Mouse (Mus musculus): Measurements from ENCODE around the gene Hoxc9.

The Hoxc9 gene

GRCm38 (mm10) chr15:102955833-102956640 lies 20.2 kb upstream of the Hoxc9 start:
- DNase-seq (ENCODE audit: low spot score in 2 of 2) = no peak

- no peak for DNase-seq (ENCODE audit: low spot score in 2 of 2)
These were observed 19.3 kb upstream of the Hoxc9 start for GRCm38 (mm10) chr15:102956906-102957305.

- no peak for DNase-seq (ENCODE audit: low spot score in 2 of 2)
These were observed 16.5 kb upstream of the Hoxc9 start for GRCm38 (mm10) chr15:102959663-102960191.

- DNase-seq (ENCODE audit: low spot score in 2 of 2) = no peak
These were observed 14.5 kb upstream of the Hoxc9 start for GRCm38 (mm10) chr15:102961728-102962127.

GRCm38 (mm10) chr15:102962492-102962891 lies 13.7 kb upstream of the Hoxc9 start:
- no peak for DNase-seq (ENCODE audit: low spot score in 2 of 2)

- DNase-seq (ENCODE audit: low spot score in 2 of 2) = no peak
These were observed 13.0 kb upstream of the Hoxc9 start for GRCm38 (mm10) chr15:102963259-102963658.

- DNase-seq (ENCODE audit: low spot score in 2 of 2) = peak in 1 of 2 experiments; percentile 13
These were observed 12.3 kb upstream of the Hoxc9 start for GRCm38 (mm10) chr15:102963671-102964640.

- DNase-seq (ENCODE audit: low spot score in 2 of 2) = no peak
These were observed 11.0 kb upstream of the Hoxc9 start for GRCm38 (mm10) chr15:102965003-102965891.

- DNase-seq (ENCODE audit: low spot score in 2 of 2) = peak in 1 of 2 experiments; percentile 23
These were observed 10.1 kb upstream of the Hoxc9 start for GRCm38 (mm10) chr15:102965892-102966775.

GRCm38 (mm10) chr15:102966776-102967311 lies 9.4 kb upstream of the Hoxc9 start, which contains the start of gene Hoxc10:
TSS of gene Hoxc10 (plus strand) at chr15:102966796.
- no peak for DNase-seq (ENCODE audit: low spot score in 2 of 2)

- DNase-seq (ENCODE audit: low spot score in 2 of 2) = no peak
These were observed 9.0 kb upstream of the Hoxc9 start, which contains the start of gene Hoxc5 for GRCm38 (mm10) chr15:102967312-102967510. TSS of gene Hoxc5 (plus strand) at chr15:102967443.

- DNase-seq (ENCODE audit: low spot score in 2 of 2) = no peak
These were observed 8.5 kb upstream of the Hoxc9 start for GRCm38 (mm10) chr15:102967511-102968397.

GRCm38 (mm10) chr15:102969296-102969695 lies 6.9 kb upstream of the Hoxc9 start:
- no peak for DNase-seq (ENCODE audit: low spot score in 2 of 2)

- no peak for DNase-seq (ENCODE audit: low spot score in 2 of 2)
These were observed 5.5 kb upstream of the Hoxc9 start for GRCm38 (mm10) chr15:102970740-102971139.

GRCm38 (mm10) chr15:102972254-102972653 lies 4.0 kb upstream of the Hoxc9 start:
- no peak for DNase-seq (ENCODE audit: low spot score in 2 of 2)

GRCm38 (mm10) chr15:102972753-102973152 lies 3.5 kb upstream of the Hoxc9 start:
- DNase-seq (ENCODE audit: low spot score in 2 of 2) = no peak

- DNase-seq (ENCODE audit: low spot score in 2 of 2) = no peak
These were observed 1.2 kb upstream of the Hoxc9 start for GRCm38 (mm10) chr15:102975034-102975433.

- no peak for DNase-seq (ENCODE audit: low spot score in 2 of 2)
These were observed 539 bp upstream of the Hoxc9 start for GRCm38 (mm10) chr15:102975688-102976111.

Data from heart, adult 9 months (tissue).